Mouse (Mus musculus): Measurements from ENCODE around the gene Map7d3. TPM values are rescaled to one million over a fixed set of nuclear protein-coding genes. Genes with fewer than 3 reads are reported as not detected.

The Map7d3 gene
- 0.35 to 1.5 TPM (median 0.51 TPM) in 4 replicates for total RNA-seq (2023; ENCODE audit: inconsistent age)

DNA sequence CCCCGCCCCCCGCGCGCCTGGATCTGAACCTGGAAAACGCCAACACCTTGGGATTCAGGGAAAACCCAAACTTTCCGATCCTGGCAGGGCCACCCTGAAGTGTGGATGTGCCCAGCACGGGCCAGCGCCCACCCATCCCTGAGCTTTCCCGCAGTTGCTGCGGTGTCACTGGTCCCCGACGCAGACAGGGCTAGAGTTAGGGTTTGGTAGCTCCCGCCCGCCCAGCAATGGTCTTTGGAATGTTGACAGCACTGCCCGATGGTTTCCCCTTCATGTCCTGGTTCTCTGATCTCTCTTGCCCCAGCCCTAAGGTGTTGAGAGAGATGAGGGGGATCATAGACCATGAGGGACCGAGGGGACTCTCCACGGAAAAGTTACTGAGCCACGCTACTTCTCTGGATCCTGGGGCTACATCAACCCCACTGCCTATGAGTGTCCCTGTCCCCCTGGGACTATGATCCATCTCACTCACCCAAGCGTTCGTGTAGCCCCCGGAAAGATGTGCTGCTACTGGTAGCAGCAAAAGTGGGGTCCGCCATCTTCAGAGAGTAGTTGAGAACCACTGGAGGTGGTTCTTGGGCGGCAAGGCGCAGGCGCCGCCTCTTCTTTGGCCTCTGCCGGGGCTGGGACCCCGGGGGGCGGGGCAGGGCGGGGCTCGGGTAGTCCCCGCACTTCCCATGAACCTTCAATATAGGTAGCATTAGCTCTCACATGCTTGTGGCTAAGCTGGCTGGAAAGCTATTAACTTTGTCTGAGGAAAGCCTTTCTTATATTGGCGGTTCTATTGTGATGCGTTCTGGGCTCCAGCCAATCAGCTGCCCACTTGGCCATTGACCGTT is at the start of gene Map7d3:
Gene Map7d3 (minus strand): TSS at position 562 of the 839 bp plus-strand sequence.

DNA sequence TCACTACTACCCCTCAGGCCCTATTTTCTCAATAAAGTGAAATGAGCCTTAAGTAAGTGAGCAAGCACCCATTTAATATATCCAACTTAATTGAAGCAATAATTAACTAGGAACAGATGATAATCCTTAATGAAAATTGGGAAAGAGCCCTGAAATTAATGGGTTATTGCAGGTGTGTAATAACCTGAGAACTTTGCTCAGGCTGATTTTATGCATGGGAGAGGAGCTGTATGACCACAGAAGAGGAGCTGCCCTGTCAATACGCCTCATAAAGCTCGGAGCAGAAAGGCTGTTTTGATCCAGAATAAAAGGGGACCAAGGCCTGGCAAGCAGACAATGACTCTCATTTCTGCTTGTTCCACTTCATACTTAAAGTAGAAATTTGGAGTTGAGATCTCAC is 47.7 kb upstream of the Map7d3 start, which contains the start of gene Adgrg4:
Gene Adgrg4 (plus strand): TSS at position 301 of the 400 bp plus-strand sequence.

Other genes with a start within 250 kb of the Map7d3 start
- gene Mmgt1, start 224.3 kb downstream of the Map7d3 start, total RNA-seq (2023; ENCODE audit: inconsistent age) = 9.8 to 11.6 TPM (median 10.3 TPM) in 4 replicates
- 8.3 to 12.3 TPM (median 10.1 TPM) in 4 replicates for gene Slc9a6, start 212.6 kb downstream of the Map7d3 start, total RNA-seq (2023; ENCODE audit: inconsistent age)
- 0.72 to 1.5 TPM in 2 of 4 replicates, not detected in the others for gene Fhl1, start 90.5 kb downstream of the Map7d3 start, total RNA-seq (2023; ENCODE audit: inconsistent age)
- gene Adgrg4, start 47.8 kb upstream of the Map7d3 start, total RNA-seq (2023; ENCODE audit: inconsistent age) = not detected in 4 replicates
- not detected in 4 replicates for gene Brs3, start 220.7 kb upstream of the Map7d3 start, total RNA-seq (2023; ENCODE audit: inconsistent age)
- gene Htatsf1, start 231.3 kb upstream of the Map7d3 start, total RNA-seq (2023; ENCODE audit: inconsistent age) = 33.5 to 36.6 TPM (median 35.2 TPM) in 4 replicates